Mouse (Mus musculus): ENCODE measurements around the gene Wasf2.
A peak's percentile ranks its signal among the peaks of the same experiment; 100 is the strongest.

Wasf2 gene

DNA sequence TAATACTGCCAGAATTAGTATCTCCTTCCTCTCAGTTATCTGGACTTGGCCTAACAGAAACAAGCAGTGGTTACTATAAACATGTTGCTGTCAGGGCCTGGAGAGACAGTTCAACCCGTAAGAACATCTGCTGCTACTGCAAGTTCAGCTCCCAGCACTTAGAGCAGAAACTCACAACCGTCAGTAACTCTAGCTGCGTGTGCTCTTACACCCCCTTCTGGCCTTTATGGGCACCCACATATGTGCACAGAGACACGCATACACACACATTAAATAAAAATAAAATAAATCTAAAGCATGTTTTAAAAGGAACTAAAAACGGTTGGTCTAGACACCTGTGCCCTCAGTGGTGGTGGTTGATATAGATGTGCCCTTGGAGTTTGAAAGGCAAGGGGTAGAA, 56.6 kb downstream of the Wasf2 start:
- Histone ChIP-seq H3K4me3 (replicated peaks; ENCODE audit: low read length) (no peak overlapping the region), H3K27me3 (ENCODE audit: insufficient read depth, low read length) (no peaks in the 10 kb centered on the region), H3K4me1 (replicated peaks; ENCODE audit: low read depth, low read length) (peaks cover 84% of the 10 kb centered on the region), H3K9me3 (ENCODE audit: low read length) (no peaks in the 10 kb centered on the region), H3K36me3 (ENCODE audit: insufficient read depth, low read length) (peaks cover 91% of the 10 kb centered on the region)
- TF ChIP-seq CTCF (conservative IDR thresholded peaks at IDR 0.05; ENCODE audit: low read length) (peak; percentile 14; the same call in 1 of the 2 replicates), POU5F1 (IDR thresholded peaks at IDR 0.05; ENCODE audit: borderline replicate concordance, low read length) (no peak), NANOG (IDR thresholded peaks at IDR 0.05; ENCODE audit: borderline replicate concordance, low read length) (no peak)

DNA sequence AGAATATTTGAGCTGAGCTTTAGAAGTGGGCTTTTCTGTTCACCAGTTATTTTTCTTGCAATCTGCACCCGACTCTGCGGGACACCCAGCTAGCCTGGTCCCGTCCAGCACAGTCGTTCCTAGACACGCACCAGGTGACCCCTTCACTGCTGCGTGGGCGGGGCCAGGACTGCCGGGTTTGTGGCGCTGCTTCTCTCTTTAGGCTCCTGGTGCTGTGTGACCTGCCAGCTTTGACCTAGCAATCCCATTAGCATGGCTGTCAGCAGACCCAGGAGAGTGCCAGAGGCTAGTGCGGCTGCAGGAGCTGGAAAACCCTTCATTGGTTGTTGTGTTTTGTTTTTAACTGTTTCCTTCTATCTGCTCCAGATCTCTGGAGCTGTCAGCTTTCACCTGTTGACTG, 59.1 kb downstream of the Wasf2 start:
- peaks cover 70% of the 10 kb centered on the region for H3K4me1 ChIP-seq (replicated peaks; ENCODE audit: low read depth, low read length)
- H3K9me3 ChIP-seq (ENCODE audit: low read length), result no peaks in the 10 kb centered on the region
- peaks cover 97% of the 10 kb centered on the region for H3K36me3 ChIP-seq (ENCODE audit: insufficient read depth, low read length)
- TF ChIP-seq NANOG (IDR thresholded peaks at IDR 0.05; ENCODE audit: borderline replicate concordance, low read length) (no peak), CTCF (conservative IDR thresholded peaks at IDR 0.05; ENCODE audit: low read length) (no peak), POU5F1 (IDR thresholded peaks at IDR 0.05; ENCODE audit: borderline replicate concordance, low read length) (no peak)
- no peak overlapping the region for H3K4me3 ChIP-seq (replicated peaks; ENCODE audit: low read length)
- H3K27me3 ChIP-seq (ENCODE audit: insufficient read depth, low read length), result no peaks in the 10 kb centered on the region

DNA sequence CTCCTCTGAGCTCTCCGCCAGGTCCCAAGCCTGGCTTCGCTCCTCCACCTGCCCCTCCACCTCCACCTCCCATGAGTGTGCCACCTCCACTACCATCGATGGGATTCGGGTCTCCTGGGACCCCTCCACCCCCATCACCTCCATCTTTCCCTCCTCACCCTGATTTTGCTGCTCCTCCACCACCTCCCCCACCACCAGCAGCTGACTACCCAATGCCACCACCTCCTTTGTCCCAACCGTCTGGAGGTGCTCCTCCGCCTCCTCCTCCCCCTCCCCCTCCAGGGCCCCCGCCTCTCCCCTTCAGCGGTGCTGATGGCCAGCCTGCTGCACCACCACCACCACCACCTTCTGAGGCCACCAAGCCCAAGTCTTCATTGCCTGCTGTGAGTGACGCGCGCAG, 64.2 kb downstream of the Wasf2 start:
- no peak overlapping the region for H3K4me3 ChIP-seq (replicated peaks; ENCODE audit: low read length)
- H3K9me3 ChIP-seq (ENCODE audit: low read length), result no peaks in the 10 kb centered on the region
- peaks cover 72% of the 10 kb centered on the region for H3K4me1 ChIP-seq (replicated peaks; ENCODE audit: low read depth, low read length)
- H3K27me3 ChIP-seq (ENCODE audit: insufficient read depth, low read length), result no peaks in the 10 kb centered on the region
- TF ChIP-seq CTCF (conservative IDR thresholded peaks at IDR 0.05; ENCODE audit: low read length) (no peak), NANOG (IDR thresholded peaks at IDR 0.05; ENCODE audit: borderline replicate concordance, low read length) (no peak), POU5F1 (IDR thresholded peaks at IDR 0.05; ENCODE audit: borderline replicate concordance, low read length) (no peak)
- peaks cover 90% of the 10 kb centered on the region for H3K36me3 ChIP-seq (ENCODE audit: insufficient read depth, low read length)

DNA sequence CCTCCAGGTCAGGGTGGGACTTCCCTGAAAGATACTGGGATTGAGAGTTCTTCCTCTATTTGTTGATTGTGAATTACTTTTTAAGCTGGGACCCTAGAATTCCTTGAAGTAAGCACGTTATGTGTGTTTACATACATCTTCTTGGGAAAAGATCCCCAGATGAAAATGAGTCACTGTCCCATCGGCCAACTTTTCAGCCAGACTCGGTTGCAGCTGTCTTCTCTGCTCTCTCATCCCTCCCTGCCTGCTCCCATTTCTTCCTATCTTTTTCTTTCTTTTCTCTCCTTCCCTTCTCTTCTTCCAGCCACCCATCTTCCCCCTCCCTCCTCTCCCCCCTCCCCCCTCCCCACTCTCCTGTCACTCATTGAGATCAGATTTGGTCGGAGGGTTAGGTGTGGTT, 64.7 kb downstream of the Wasf2 start:
- no peak overlapping the region for H3K4me3 ChIP-seq (replicated peaks; ENCODE audit: low read length)
- no peaks in the 10 kb centered on the region for H3K9me3 ChIP-seq (ENCODE audit: low read length)

DNA sequence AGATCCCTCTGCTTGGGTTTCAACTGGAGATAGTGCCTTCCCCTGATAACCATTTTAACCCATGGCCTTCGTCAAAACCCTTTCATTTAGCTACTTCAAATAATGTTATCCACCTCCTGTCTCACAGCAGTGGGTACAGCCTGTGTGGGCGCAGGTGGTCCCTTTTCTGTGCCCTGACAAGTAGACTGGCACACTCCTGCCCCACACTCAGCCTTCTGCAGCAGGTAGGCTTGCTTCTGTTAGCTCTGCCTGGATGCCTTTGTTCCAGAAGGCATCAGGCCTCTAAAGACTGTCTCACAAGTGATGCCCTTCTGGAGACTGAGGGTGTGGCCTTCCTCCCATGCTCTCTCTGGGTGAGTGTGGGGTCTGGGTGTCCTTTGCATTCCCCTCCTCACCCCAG, 65.8 kb downstream of the Wasf2 start:
- H3K27me3 ChIP-seq (ENCODE audit: insufficient read depth, low read length), result no peaks in the 10 kb centered on the region
- peaks cover 76% of the 10 kb centered on the region for H3K4me1 ChIP-seq (replicated peaks; ENCODE audit: low read depth, low read length)
- no peaks in the 10 kb centered on the region for H3K9me3 ChIP-seq (ENCODE audit: low read length)
- H3K36me3 ChIP-seq (ENCODE audit: insufficient read depth, low read length), result peaks cover 77% of the 10 kb centered on the region
- TF ChIP-seq NANOG (IDR thresholded peaks at IDR 0.05; ENCODE audit: borderline replicate concordance, low read length) (no peak), POU5F1 (IDR thresholded peaks at IDR 0.05; ENCODE audit: borderline replicate concordance, low read length) (no peak), CTCF (conservative IDR thresholded peaks at IDR 0.05; ENCODE audit: low read length) (no peak)
- H3K4me3 ChIP-seq (replicated peaks; ENCODE audit: low read length), result 0 out of 2 replicates have a peak overlapping the region, but pooled peaks have one; percentile 4

More for the DNA sequence above, 64.7 kb downstream of the Wasf2 start:
- Histone ChIP-seq H3K36me3 (ENCODE audit: insufficient read depth, low read length) (peaks cover 85% of the 10 kb centered on the region), H3K27me3 (ENCODE audit: insufficient read depth, low read length) (no peaks in the 10 kb centered on the region), H3K4me1 (replicated peaks; ENCODE audit: low read depth, low read length) (peaks cover 72% of the 10 kb centered on the region)
- TF ChIP-seq CTCF (conservative IDR thresholded peaks at IDR 0.05; ENCODE audit: low read length) (no peak), NANOG (IDR thresholded peaks at IDR 0.05; ENCODE audit: borderline replicate concordance, low read length) (no peak), POU5F1 (IDR thresholded peaks at IDR 0.05; ENCODE audit: borderline replicate concordance, low read length) (no peak)

DNA sequence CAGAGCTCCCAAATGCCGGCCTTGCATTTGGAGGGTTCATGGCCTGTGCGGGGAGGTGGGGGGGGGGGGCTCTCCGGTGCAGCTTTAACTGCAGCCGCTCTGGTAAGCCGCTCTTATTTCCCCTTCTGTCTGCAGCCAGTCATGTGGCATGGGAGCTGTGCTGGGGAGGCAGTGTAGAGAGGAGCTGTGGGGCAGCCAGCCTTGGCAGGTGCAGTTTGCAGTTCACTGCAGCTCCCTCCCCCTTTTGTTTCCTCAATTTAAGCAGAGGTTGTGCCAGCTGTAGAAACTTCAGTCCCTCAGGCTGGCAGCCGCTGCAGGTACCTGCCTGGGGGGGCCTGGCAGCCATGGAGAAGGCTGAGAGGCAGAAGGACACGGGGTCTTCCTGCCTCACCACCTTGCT, 66.5 kb downstream of the Wasf2 start:
- Histone ChIP-seq H3K36me3 (ENCODE audit: insufficient read depth, low read length) (peaks cover 70% of the 10 kb centered on the region), H3K27me3 (ENCODE audit: insufficient read depth, low read length) (no peaks in the 10 kb centered on the region), H3K4me3 (replicated peaks; ENCODE audit: low read length) (peak overlapping the region; percentile 39; the same call in 1 of the 2 replicates), H3K9me3 (ENCODE audit: low read length) (no peaks in the 10 kb centered on the region), H3K4me1 (replicated peaks; ENCODE audit: low read depth, low read length) (peaks cover 82% of the 10 kb centered on the region)
- TF ChIP-seq POU5F1 (IDR thresholded peaks at IDR 0.05; ENCODE audit: borderline replicate concordance, low read length) (no peak), NANOG (IDR thresholded peaks at IDR 0.05; ENCODE audit: borderline replicate concordance, low read length) (no peak), CTCF (conservative IDR thresholded peaks at IDR 0.05; ENCODE audit: low read length) (no peak)

DNA sequence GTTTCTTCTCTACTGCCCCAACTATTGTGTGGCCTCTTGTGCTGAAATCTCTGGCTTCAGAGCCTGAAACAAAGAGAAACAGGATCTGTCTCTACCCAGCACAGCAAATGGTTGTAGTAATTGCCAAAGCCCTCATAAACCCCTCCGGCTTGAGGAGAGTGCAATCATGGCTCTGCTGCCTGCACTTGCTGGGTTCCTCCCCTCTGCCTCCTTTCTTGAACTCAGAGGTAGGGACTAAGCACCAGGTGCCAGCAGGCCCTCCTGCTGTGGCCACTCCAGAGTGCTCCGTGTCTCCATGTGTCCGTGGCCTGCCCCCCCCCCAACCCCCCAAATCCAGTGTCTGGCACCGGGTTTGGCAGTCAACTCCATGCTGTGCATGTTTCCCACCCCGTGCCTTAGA, 67.0 kb downstream of the Wasf2 start:
- H3K9me3 ChIP-seq (ENCODE audit: low read length), result no peaks in the 10 kb centered on the region
- no peaks in the 10 kb centered on the region for H3K27me3 ChIP-seq (ENCODE audit: insufficient read depth, low read length)
- H3K4me3 ChIP-seq (replicated peaks; ENCODE audit: low read length), result peak overlapping the region; percentile 39
- no peak for TF ChIP-seq CTCF (conservative IDR thresholded peaks at IDR 0.05; ENCODE audit: low read length)
- no peak for TF ChIP-seq NANOG (IDR thresholded peaks at IDR 0.05; ENCODE audit: borderline replicate concordance, low read length)
- TF ChIP-seq POU5F1 (IDR thresholded peaks at IDR 0.05; ENCODE audit: borderline replicate concordance, low read length), result no peak
- peaks cover 65% of the 10 kb centered on the region for H3K36me3 ChIP-seq (ENCODE audit: insufficient read depth, low read length)
- H3K4me1 ChIP-seq (replicated peaks; ENCODE audit: low read depth, low read length), result peaks cover 87% of the 10 kb centered on the region

DNA sequence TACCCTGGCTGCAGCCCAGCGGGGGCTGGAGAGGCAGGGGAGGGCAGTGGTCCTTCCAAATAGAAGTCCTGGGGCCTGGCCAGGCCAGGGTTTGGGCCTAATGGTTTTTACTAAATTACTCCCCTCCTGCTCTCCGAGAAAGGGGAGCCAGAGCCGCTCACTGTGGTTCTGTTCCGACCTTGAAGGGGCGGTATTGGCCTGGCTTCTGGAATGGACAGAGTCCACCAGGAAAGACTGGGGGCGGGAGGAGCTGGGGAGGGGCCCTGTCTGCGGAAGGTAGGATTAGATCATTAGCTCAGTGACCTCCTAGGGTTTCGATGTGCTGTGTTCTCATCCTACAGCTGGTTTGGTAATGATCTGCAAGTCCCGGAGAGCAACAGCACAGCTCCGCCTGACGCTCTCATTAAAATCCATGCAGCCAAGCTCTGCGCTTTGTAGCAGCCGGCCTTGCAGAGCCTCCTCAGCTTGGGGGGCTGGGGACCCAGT, 67.5 kb downstream of the Wasf2 start:
- Histone ChIP-seq H3K4me1 (replicated peaks; ENCODE audit: low read depth, low read length) (peaks cover 89% of the 10 kb centered on the region), H3K36me3 (ENCODE audit: insufficient read depth, low read length) (peaks cover 60% of the 10 kb centered on the region), H3K9me3 (ENCODE audit: low read length) (no peaks in the 10 kb centered on the region), H3K27me3 (ENCODE audit: insufficient read depth, low read length) (no peaks in the 10 kb centered on the region), H3K4me3 (replicated peaks; ENCODE audit: low read length) (peak overlapping the region; percentile 39)
- TF ChIP-seq POU5F1 (IDR thresholded peaks at IDR 0.05; ENCODE audit: borderline replicate concordance, low read length) (no peak), NANOG (IDR thresholded peaks at IDR 0.05; ENCODE audit: borderline replicate concordance, low read length) (no peak), CTCF (conservative IDR thresholded peaks at IDR 0.05; ENCODE audit: low read length) (no peak)

Measured in E14TG2a.4 (cell line).